Mouse (Mus musculus) adrenal gland, adult (tissue): Measurements from ENCODE around the gene Gan.

Source experiments
- DNase-seq, 2 experiments: peaks; one replicate each; pipeline ENCODE4 v3.0.0; 2022 to 2023; ENCODE audit warnings: low spot score in 1 of 2; ENCODE audit not compliant: inconsistent age in 2 of 2

The Gan gene

DNA sequence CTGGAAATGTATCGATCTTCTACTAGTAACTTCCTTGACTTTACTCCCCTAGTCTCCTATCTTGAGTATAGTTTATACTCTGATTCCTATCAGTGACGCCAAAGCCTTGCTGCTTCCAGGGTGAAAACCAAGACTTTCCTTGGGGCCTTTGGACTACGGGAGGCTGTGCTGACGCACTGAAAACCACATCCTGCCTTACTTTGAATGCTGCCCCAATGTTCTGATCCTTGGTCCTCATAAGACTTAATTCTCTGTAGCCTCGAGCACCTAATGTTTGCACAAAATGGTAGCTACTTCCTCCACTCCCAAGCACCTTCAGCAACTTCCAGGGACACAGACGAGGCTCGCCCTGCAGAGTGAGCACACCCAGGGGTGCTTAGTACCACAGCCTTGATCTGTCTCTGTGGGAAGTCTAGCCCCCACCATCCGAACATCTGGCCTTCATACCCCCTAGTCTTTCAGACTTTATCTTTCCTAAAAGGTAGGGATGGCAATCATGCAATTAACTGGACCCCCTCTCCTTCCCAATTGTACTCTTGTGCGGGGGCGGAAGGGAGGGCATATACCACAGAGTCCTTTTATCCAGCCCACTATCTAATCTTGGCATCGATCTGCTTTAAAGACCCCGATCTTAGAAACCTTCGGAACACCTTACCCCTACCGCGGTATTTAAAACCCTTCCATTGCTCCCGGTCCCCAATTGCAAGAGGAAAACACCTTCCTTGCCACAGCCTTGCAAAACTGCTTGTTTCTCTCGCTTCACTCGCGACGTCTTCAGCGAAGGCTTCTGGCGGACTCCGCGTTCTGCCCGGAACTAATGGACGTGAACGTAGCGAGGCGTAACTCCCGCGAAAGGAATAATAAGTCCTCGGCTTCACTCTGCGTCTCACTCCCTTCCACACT lies 818 bp upstream of the Gan start:
- no peak for DNase-seq

DNA sequence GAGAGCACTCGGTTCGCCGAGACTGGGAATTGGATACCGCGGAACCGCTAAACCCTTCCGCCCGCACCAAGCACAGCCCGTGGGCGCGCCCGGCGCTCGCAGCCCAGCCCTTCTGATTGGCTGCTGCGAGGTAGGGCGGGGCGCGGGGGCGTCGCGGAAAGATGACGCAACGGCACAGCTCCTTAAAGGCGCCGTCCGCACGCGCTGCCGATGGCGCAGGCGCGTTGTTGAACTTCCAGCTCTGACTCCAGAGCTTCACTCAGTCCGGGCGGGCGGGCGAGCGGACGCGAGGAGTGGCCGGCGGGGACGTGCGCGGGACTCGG lies 205 bp upstream of the Gan start:
- peak; percentile 97 to 98 for DNase-seq

DNA sequence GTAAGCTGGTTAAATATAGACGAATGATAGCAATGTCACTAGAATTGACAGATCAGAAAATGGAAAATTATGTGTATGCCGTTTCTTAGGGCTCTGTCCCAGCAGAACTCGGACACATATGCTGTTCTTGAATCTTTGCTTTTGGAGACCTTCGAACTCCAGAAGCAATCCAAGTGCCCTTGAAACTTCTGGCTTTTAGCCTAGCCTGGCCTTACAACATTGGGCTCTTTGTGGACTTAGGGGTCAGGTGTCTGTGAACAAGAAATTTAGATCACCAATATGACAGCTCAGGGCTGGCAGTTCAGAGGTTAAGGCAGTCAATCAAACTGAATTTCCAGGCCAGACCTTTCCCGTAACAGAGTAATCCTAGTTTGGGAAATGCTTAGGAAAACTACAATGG lies 1.1 kb downstream of the Gan start:
- peak; percentile 49 to 89 for DNase-seq

DNA sequence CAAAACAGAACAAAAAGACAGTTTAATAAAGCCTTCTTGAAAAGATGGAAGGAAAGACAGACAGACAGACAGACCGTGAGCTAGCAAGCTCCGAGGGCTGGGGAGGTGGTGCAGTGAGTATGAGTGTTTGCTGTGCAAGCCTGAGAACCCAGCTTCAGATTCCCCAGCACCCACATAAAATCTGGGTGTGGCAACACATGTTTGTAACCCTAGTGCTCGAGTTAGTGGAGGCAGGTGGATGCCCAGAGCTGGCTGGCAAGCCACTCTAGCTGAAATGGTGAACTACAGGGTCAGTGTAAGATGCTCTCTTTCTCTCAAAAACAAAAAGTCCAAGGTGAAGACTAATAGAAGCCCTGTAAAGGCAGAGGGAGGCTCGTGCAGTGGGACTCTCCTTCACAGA lies 7.0 kb downstream of the Gan start:
- no peak for DNase-seq

DNA sequence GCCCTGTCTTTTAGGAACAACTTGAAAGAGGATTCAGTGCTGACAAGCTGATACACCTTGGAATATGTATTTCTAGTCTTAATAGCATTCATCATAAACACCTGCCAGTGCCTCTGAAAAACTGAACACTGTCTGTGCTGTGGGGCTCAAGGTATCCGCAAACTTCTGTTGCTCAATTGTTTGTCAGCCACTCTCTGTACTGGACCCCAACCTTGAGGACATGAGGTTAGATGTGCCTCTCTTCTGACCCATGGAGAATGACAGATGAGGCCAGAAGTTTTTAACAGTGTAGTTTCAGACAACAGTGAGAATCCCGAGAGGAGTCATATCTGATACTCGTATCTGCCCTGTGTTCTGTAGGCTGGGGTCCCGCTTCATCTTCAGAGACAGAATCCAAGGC lies 7.6 kb downstream of the Gan start:
- DNase-seq: peak in 1 of 2 experiments; percentile 27

DNA sequence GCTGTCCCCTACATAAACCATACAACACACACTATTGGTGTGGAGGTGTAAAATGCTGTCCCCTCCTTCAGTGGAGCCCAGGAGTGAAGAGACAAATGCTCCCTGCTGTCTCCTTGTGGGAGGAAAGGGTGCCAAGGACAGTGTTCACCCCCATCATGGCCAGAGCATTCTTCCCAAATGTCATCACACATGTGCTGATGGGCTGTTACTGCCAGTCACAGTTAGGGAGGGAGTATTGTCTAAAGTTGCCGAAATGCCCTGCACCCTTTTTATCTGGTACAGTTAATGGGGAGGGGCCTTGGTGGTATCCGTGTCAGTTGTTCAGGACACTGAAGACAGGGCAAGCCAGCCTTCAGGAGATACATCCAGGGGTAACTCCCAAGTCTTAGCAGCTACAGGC lies 8.6 kb downstream of the Gan start:
- DNase-seq: peak; percentile 35 to 85

DNA sequence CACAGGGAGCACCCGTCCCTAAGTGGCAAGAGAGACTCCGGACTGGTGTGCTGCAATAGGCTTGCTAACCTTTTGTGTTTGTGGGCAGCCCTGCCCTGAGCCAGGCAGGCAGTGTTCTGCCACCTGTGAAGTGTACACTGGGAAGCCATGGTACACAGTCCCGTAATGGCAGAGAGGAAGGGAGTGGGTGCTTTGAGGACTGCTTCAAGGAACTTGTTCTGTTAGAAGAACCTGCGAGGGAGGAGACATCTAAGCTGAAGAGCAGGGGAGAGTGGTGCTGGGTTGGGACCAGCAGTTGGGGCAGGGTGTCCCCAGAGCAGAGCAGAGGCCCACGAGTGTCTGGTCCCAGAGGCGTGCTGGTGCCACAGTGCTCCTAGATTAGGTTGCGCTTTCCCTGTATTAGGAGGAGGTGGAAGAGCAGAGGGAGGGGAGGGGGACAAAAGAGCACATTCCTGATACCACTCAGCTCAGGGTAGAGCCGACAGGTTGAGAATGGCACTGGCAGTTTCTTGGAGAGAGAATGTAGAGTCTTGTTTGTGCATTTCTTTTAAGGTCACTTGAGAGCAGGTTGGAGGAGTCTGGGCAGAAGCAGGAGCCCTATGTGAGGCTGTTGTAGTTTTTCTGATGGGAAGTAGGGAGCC lies 9.4 kb downstream of the Gan start:
- no peak for DNase-seq

DNA sequence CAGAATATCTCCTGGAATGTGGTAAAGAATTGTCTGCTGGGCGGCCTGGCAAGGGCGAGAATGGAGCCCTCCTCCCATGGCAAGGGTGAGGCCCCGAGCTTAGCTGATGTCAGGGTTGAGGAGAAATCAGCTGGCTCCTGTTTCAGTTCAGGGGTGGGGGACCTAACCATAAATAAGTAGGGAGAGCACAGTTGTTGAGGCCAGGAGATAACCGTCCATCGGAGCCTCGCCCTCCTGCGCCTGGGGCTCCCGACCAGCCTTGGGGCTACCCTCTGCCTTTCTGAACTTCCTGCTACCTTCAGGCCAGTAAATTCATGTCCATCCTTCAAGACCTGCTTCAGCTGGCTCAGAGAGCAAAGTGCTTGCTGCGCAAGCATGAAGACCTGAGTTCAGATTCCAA lies 10.4 kb downstream of the Gan start:
- no peak for DNase-seq

DNA sequence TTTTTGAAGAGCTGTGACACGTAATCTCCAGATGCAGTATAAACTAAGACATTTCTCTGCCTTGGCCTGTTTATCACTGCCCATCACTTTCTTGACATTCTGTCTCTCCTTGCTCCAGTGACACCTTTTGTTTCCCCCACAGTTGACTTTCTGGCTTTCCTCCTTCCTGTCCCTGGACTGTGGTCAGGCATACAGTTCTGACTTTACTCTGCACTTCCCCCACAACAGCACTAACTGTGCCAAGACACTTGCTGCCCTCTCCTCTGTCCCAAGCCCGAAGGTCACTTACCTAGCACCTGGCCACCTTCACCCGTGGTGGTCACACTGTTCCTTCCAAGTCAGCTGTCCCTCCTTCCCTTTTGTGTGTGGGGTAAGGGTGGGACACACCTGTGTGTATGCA lies 13.9 kb downstream of the Gan start:
- DNase-seq: no peak

DNA sequence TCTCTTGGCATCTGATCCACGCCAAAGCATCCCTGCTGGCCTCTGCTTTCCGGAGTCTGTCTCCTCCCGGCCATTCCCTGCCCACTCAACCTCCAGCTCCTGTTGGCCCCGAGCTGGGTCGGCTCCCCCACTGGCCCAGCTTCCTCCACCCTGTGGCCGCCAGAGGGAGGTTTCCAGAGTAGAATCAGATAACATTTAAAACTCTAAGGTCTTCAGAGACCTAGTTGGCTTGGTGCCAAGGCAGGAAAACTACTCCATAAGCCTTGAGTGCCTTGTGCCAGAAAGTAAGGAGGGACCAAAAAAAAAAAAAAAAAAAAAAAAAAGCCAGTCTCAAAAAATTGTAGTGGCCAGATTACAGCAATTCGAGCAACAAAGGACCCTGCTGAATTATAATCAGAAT lies 15.0 kb downstream of the Gan start:
- DNase-seq: peak; percentile 45 to 82

DNA sequence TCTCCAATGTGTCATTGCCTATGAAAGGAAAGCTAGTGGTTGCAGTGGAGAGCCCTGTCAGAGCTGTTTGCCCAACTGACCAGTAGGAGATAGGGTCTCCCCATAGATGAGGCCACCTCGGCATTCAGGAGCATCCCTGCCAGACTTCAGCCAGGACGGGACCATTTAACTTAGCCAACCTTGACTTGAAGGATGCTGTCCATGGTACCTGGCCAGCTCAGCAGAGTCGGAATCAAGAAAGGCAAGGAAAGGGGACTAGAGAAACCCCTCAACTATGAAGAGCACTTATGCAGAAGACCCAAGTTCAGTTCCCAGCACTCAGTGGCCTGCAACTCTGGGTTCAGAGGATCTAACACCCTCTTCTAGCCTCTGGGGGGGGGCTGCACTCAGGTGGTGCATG lies 15.8 kb downstream of the Gan start:
- no peak for DNase-seq

DNA sequence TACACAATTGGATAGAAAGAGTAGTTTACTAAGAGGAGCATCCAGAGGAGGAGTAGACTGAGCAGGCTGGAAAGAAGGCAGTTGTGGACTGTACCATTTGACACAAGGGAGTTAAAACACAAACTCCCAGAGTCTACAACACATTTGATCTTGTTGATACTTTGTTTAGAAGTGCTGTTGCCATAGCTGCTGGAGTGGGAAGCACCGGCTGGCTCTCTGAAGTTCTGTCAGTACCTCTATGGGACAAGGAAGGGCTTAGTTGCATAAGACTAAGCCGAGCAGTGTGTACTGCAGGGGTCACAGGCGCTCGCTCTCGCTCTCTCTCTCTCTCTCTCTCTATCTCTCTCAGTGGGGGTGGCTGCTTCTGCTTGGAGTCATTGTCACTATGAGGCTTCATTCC lies 16.6 kb downstream of the Gan start:
- DNase-seq: no peak

DNA sequence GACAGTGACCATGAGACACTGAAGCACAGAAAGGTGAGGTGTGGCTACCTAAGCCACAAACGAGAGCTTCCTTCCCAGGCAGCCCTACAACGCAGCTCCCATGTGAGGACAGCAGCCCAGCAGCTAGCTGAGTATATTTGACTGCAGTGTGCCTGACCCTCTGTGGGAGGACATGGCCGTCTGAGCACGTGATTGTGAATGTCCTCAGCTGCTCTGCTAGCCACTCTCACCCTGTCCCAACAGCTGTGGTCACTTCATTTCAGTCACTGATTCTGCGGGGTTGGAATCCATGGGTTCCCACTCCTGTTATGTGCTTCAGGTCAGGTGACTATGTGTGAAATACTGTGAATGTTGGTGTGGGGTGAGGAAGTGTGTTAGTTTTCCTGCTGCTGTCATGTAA lies 18.4 kb downstream of the Gan start:
- DNase-seq: no peak

DNA sequence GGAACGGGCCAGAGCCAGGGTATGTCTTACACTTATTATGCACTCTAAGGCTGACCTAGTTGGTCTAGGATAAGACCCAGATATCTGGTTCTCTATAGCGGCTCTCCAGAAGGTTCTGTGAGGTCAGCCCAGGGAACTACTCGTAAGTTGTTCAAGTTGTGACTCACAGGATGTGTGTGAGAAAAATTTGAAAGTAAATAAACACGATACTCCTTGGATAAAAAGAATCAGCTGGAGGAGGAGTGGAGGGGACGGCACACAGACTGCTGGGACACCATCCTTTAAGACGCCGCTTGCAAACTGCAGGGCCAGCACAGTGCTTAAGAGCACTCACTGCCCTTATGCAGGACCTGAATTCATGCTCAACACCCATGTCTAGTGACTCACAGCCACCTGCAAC lies 19.3 kb downstream of the Gan start:
- DNase-seq: no peak

DNA sequence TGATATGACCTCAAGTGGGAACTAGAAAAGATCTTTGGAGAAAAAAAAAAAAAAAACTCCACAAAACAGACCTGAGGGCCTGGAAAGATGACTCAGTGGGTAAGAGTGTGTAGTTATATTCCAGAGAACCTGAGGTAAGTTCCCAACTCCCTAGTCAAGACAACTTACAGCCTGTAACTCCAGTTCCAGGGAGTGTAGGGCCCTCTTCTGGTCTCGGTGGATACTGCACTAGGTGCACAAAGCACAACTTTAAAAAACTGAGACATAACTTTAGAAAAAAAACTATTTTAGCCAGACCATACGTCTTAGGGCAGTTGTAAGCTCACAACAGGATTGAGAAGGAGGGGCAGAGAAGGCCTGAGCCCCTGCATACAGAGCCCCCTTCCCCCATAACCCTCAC lies 20.1 kb downstream of the Gan start:
- DNase-seq: no peak

DNA sequence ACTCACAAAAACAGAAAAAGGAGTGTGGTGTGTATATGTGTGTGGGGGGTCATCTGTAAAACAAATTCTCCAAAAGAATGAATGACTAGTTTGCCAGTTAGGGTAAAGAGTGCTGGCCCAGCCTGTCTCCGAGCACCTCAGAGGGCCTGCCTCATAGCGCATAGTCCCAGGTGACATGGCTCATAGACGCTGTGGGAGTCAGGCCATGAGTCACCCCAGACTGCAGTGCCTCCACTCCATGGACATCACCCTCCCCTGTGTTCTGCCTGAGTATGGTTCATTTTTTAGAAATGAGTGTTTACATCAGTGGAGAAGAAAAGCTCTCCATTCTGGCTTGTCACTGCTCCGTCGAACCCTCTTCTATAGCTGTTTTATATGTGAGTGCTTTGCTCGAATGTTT lies 20.7 kb downstream of the Gan start:
- DNase-seq: peak; percentile 34 to 58

DNA sequence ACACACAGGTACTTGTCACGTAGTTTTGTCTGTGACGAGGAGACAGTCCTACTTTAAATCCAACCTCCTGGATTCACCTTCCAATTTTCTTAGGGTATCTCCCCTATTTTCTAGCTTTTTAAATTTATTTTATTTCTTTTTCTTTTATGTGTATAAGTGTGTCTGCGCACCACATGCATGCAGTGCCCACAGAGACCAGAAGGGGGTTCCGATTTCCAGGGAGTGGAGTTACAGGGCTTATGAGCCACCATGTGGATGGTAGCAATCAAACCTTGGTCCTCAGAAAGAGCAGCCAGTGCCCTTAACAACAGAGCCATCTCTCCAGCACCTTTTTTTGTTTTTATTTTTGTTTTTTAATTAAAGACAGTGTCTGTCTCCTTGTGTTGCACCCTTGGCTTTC lies 24.8 kb downstream of the Gan start:
- no peak for DNase-seq

DNA sequence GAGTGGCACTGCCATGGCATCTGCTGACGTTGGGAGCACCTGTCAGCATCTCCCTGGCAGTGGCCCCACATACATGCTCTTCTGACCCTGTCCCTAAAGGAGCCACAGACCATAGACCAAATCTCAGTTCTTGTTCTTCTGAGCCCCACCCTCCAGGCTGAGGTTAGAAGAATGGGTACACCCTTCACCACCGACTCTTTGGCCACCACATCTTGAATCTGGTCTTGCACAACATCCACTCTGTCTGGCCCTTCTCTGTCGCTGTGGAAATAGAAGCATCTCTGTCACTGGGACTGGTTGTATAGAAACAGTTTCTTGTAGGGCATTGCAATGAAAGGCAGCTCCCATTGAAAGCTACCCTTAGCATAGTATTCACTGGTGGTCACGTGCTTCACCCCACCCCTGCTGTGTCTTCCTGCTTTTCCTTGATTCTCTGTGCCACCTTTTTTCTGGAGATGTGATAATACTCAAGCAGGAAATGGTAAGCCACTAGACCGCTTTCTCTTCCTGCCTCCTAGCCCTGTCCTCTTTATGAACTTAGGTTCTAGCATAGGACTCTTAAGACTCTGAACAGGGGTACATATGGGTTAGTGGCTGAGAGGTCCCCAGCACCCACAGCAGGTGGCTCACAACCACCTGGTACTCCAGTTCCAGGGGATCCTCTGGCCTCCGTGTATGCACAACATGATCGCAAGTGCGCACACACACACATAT lies 25.9 kb downstream of the Gan start:
- no peak for DNase-seq

DNA sequence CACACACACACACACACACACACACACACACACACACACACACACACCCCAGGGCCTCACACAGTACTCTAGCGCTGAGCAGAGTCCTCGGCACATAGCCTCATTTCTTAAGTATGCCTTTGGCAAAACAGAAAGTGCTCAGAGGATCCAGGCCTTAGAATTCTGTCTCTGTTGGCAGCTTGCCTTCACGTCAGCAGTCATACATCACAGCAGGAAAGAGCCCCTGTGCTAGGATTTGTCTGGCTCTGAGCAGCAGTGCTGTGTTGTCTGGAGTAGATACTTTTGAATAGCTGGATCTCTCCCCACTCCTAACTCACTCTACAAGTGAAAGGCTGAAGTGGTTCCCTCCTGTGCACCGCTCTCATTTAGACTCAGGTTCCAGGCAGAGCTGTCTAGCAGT lies 36.4 kb downstream of the Gan start:
- DNase-seq: no peak

DNA sequence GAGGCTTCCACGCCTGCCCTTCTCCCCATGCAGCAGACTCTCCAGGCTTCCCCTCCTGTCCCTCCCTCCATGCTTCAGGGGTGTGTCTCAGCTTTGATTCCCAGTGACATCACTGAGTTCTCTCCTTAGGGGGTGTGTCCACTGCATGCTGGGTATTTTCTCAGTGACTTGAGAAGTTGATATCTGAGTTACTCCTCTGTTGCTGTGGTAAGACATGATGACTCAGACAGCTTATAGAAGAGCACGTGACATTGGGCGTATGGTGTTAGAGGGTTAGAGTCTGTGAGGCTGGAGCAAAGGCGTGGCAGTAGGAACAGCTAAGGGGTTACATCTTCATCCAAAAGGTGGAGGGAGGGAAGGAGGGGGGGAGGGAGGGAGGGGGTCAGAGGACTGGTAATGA lies 38.7 kb downstream of the Gan start:
- no peak for DNase-seq

DNA sequence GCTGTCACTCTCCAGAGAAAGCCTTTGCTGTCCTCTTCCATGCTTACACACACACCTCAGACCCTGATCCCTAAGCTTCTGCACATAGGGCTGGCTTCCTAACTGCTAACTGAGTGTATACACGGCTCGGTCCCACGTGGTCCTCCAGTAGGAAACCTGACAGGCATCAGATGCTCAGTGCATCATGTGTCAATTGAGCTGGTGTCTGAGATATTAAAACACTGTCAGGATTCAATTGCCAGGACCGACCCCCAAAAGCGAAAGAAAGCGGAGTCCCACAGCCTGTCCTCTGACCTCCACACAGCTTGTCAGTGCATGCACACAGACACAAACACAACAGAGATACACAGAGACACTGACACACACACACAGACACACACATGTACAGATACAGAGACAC lies 39.6 kb downstream of the Gan start:
- DNase-seq: no peak
